Mouse (Mus musculus): Measurements from ENCODE around the gene Eloa.
"Not testable (repeated sequence)": the region's sequence is repeated elsewhere in the genome, so short reads cannot be mapped to it uniquely, and the experiment has no call there.

The Eloa gene

DNA sequence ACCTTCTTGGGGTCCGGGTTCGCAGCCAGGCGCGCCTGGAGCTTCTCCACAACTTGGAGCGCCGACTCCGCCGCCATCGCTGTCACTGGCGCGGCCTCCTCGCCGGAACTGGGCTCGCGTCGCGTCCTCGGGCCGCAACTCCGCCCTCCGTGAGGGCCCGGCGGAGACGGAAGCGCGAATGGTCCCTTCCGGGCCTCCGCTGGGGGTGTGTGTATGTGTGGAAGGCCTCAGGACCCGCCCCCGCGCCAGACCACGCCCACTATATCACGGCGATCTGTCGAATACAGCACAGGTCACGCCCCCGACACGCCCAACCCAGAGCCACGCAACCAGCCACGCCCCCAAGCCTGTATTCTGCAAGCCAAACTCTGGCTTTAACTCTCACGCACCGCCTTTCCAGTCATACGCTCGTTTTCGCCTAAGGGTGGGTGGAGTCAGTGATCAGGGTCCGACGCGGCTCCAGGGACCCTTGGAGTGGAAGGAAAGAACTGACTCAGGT is at the start of gene Eloa:
Gene Eloa (minus strand): TSS at position 215 of the 499 bp plus-strand sequence.
- peak; percentile 99 for ATAC-seq (ENCODE audit: insufficient number of reproducible peaks, low FRiP score, low TSS enrichment)

DNA sequence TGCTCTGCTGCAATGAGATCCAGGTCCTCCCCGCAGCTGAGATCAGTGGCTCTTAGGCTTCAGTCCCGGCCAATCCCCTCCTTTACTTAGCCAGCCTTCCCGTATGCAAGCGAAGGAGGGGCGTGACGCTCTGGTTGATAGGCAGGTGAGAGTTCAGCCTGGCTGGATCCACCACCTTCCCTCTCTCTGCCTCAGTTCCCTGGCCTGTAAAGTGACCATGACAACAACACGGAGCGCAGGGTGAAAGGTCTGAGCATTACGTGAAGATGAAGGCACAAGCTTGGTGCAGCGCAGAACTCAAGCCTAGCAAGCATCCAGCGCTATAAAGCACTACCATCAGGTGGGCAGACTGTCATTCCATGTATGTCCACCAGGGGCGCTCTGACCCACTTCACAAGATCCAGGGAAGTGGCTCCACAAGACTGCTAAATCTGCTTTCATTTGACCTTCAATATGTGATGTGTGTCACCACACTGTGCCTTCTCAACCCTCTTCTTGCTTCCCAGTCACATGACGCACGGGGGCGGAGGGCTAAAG is 49.7 kb upstream of the Eloa start:
- peak; percentile 56; the same call in 1 of the 2 replicates for ATAC-seq (ENCODE audit: insufficient number of reproducible peaks, low FRiP score, low TSS enrichment)

DNA sequence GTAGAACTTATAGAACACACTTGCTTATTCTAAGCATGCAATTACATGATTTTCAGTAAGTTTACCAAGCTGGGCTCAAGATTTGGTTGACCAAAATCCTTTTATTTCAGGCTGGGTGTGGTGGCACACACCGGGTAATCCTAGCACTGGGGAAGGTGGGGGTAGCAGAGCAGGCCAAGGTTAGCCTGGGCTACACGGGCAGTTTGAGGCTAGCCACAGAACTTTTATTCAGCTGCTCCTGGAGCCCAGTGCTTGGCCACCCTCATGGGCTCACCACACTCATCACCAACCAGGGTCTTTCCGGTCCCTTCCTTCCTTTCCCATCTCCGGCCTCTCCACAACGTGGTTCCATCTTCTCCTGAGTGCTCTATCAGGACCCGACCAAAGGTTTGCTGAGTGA is 49.0 kb upstream of the Eloa start:
- no peak for ATAC-seq (ENCODE audit: insufficient number of reproducible peaks, low FRiP score, low TSS enrichment)

DNA sequence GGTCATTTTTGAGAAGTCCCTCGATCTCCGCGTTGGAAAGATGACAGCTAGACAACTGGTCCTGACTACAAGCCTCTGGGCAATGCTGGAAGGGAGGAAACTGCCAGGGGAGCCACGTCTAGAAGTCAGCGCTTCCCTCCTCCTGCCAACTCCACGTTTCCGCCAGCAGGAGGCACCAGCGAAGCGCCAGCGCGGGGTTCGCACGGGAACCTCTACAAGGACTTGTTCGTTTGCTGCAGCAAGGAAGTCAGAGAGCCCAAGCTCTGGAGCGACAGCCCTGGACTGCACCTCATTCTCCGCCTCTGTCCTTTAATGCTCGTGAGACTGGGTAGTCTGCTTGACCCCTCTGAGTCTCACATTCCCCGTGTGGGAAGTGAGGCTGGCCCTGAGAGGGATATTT is 48.4 kb upstream of the Eloa start:
- 0 out of 2 replicates have a peak, but pooled peaks have one; percentile 15 for ATAC-seq (ENCODE audit: insufficient number of reproducible peaks, low FRiP score, low TSS enrichment)

DNA sequence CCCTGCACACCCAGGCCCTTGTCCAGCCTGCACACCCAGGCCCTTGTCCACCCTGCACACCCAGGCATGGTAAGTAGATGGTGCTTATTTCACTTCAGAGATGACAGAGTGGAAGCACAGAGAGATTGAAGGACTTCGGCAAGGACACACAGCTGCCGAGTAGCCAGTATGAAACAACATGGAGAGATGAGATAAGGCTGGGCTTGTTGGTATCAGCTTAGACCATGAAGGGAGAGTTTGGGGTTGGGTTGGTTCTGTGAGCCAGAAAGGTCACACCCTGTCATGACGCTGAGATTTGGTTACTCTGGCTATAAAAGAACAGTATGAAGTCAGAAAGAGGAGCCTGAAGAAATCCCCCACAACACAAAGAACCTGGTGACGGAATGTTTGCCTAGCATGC is 47.8 kb upstream of the Eloa start:
- no peak for ATAC-seq (ENCODE audit: insufficient number of reproducible peaks, low FRiP score, low TSS enrichment)

DNA sequence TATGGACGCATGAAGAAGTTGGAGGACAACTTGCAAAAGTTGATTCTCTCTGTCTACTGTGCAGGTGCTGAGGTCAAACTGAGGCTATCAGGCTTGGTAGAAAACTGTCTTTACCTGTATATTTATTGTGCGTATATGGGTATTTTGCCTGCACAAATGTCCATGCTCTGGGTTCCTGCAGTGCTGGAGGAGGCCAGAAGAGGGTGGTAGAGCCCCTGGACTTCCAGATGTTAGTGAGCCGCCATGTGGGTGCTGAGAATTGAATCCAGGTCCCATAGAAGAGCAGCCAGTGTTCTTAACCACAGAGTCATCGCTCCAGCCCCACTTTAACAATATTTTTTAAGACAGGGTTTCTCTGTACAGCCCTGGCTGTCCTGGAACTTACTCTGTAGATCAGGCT is 41.6 kb upstream of the Eloa start:
- ATAC-seq (ENCODE audit: insufficient number of reproducible peaks, low FRiP score, low TSS enrichment): no peak

DNA sequence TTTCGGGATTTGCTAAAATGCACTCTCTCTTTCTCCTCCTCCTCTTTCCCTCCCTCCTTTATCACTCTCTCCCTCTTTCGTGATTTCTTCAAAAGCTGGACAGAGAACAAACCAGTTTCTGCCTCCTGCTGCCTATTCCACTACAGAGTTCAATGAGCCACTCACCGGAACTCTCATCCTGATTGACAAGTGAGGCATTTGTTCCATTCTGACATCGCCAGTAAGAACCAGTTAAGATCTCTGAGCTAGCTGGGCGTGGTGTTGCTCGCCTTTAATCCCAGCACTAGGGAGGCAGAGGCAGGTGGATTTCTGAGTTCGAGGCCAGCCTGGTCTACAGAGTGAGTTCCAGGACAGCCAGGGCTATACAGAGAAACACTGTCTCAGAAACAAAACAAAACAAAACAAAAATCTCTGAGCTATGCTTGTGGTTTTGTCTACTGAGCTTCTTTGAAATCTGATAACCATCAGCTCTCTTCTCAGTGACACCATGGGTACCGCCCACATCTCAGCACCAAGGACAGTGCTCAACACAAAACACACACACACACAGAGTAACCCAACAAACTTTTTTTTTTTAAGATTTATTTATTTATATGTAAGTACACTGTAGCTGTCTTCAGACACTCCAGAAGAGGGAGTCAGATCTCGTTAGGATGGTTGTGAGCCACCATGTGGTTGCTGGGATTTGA is 38.4 kb upstream of the Eloa start:
- ATAC-seq (ENCODE audit: insufficient number of reproducible peaks, low FRiP score, low TSS enrichment): not testable (repeated sequence)

DNA sequence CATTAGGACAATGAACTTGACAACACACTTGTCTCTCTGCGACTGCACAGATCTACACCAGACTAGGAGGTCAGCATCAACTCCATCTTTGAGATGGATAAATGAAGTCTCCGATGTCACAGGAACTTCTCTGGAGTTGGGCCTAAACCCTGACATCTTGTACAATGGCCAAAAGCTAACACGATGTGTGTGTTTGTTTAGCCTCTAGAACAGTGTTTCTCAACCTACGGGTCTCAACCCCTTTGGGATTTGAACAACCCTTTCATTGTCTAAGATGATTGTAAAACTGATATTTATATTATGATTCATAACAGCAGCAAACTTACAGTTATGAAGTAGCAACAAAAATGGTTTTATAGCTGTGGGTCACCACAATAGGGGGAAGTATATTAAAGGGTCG is 36.4 kb upstream of the Eloa start:
- no peak for ATAC-seq (ENCODE audit: insufficient number of reproducible peaks, low FRiP score, low TSS enrichment)

DNA sequence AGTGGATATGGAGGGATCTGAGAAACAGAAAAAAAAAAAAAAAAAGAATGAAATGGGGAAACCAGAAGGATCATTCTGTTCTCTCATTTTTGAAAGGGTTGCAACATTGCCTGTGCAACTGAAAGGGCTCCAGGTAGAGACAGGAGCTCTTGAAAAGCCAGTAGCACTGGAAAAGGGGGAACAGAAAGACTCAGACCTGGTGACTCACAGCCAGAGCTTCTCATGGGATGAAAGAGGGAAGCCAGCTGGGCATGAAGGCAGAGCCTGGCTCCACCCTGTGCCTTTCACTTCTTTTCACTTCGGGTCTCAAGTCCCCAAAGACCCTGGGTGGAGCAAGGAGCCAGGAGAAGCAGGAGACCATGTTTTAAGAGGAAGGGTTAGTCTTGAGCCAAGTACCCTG is 34.5 kb upstream of the Eloa start:
- no peak for ATAC-seq (ENCODE audit: insufficient number of reproducible peaks, low FRiP score, low TSS enrichment)

DNA sequence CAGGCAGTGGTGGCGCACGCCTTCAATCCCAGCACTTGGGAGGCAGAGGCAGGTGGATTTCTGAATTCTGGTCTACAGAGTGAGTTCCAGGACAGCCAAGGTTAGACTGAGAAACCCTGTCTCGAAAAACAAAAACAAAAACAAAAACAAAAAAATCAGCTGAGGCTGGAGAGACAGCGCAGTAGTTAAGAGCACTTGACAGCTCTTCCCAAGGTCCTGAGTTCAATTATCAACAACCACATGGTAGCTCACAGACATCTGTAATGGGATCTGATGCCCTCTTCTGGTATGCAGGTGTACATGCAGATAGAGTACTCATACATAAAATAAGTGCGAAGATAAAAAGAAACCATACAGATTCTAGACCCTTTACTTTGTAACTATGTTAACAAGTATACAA is 32.3 kb upstream of the Eloa start:
- ATAC-seq (ENCODE audit: insufficient number of reproducible peaks, low FRiP score, low TSS enrichment): no peak

DNA sequence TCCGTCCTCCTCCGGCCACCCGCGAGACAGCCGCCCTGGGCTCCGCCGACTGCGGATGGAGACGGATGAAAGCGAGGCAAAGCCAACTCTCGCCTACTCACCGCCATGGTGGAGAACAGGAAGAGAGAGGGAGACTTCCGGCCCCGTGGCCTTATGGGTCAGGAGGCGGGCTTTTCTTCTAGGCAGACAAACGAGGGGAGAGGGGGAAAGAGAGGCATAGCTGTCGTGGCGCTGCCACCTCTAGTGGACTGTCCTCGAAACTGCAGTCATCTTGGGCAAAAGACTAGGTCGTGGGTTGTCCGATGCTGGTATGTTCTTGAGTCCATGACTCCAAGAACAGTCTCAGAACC is 31.7 kb upstream of the Eloa start, which contains the start of gene Rpl11:
Gene Rpl11 (minus strand): TSS at position 182 of the 350 bp plus-strand sequence.
- ATAC-seq (ENCODE audit: insufficient number of reproducible peaks, low FRiP score, low TSS enrichment): peak; percentile 99

DNA sequence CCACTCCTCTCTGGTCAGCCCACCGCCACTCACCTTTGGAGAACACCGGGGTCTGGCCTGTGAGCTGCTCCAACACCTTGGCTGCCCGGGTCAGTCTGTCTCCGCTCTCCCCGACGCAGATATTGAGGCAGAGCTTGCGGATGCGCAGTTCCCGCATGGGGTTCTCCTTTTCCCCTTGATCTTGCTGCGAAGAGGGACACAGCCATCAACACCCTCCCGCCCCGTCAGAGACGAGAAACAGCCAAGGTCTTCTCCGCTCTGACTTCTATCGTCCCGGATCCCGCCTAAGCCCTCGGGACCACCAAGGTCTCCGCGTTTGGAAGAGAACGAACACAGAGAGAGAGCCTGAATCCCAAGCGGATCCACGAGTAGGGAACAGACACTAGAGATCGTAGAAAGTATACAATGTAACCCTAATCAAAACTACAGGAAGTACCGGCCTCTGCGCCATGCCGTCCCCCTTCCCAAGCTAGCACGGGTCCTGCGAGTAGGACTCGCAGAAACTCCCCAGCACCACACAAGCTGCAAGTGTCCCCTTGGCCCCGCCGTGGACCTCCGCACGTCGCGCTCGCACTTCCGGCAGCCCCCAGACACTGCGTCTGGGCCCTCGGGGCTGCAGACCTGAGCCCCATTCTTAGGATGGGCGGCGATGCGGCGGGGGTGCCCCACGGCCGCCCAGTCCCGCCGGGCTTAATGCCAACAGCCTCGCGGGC is 31.1 kb upstream of the Eloa start:
- no peak for ATAC-seq (ENCODE audit: insufficient number of reproducible peaks, low FRiP score, low TSS enrichment)

DNA sequence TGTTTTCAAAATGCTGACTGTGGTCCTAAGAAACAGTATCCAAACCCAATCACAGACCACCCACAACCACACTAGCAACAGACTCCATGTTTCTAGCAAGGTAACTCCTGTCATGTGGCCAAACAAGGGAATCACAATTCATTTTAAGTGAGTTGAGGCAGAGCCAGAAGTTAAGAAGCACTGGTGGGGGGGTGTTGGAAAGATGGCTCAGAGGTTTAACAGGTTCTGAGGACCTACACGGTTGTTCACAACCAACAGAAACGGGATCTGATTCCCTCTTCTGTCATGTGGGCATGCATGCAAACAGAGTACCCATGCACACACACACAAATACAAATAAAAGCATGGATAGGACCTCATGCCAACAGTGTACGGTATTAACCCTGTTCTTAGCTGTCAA is 30.5 kb upstream of the Eloa start:
- ATAC-seq (ENCODE audit: insufficient number of reproducible peaks, low FRiP score, low TSS enrichment): no peak

DNA sequence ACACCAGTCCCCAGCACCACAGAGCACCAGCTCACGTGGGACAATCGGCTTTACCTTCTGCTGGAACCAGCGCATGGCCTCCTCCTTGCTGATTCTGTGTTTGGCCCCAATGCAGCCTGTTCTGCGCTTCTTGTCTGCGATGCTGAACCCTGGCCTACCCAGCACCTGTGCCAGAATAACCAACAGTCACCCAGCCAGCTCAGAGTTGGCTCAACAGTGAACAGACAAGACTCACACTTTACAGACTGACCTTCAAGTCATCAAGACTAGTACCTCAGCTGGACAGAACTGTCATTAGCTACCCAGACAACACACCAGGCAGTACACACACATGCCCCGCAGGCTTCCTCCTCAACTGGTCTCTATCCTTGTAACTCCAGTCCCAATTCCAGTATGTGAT is 28.7 kb upstream of the Eloa start:
- no peak for ATAC-seq (ENCODE audit: insufficient number of reproducible peaks, low FRiP score, low TSS enrichment)

DNA sequence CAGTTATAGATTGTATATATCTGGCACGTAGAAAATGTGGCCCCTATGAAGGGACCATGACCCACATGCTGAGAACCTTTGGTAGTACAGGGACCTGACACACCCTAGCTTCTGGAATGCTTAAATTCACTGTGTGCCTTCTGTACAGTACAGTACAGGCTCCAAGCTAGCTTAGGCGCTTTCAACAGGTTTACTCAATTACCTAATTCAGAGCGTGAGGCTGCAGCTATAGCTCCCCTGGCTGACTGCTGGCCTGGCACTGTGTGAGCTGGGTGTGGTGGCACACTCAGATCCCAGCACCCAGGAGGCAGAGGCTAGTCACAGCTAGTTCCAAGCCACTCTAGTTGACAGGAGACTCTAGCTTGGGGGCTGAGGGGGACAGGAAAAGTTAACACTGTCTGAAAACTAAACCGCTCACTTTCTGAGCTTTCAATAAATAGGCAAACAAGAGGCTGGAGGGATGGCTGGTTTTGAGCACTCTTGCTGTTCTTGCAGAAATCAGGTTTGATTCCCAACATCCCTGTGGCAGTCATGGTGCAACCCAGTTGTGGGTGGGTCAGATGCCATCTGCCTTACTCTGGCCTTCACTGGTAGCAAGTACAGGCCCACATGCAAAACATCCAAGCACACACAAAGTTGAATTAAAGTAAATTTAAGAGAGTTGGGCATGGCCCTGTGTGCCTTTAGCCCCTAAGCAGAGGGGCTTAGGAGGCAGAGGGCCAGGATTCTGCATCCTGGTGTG is 26.9 kb upstream of the Eloa start:
- ATAC-seq (ENCODE audit: insufficient number of reproducible peaks, low FRiP score, low TSS enrichment): no peak

DNA sequence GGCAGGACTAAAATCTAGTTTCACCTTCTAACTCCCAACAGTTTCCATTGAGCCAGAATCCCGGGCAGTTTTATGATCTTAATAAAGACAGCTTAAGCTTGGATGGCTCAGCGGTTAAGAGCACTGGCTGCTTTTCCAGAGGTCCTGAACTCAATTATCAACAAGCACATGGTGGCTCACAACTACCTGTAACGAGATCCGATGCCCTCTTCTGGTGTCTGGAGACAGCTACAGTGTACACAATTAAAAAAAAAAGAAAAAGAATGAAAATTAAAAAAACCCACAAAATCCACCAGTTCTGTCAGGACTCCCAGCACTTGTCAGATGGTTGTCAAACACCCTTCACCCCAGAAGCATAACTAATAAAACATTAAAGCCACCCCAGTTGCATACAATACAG is 26.1 kb upstream of the Eloa start:
- no peak for ATAC-seq (ENCODE audit: insufficient number of reproducible peaks, low FRiP score, low TSS enrichment)

DNA sequence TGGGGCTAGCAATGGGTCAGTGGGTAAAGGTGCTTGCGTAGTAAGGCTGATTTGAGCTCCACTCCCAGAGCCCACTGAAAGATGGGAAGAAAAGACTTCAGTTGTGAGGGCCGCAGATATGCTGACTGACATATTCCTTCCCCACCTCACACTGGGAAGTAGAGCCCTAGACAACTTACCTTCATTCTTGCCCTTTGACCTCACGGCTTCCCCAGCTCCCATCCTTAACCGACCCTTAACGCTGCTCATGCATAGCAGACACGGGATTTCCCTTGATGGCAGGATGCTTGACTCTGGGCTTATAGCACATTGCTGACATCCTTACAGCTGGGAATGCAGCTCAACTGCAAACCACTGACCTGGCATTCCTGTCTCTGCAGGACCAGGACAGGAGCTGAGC is 25.3 kb upstream of the Eloa start:
- no peak for ATAC-seq (ENCODE audit: insufficient number of reproducible peaks, low FRiP score, low TSS enrichment)

DNA sequence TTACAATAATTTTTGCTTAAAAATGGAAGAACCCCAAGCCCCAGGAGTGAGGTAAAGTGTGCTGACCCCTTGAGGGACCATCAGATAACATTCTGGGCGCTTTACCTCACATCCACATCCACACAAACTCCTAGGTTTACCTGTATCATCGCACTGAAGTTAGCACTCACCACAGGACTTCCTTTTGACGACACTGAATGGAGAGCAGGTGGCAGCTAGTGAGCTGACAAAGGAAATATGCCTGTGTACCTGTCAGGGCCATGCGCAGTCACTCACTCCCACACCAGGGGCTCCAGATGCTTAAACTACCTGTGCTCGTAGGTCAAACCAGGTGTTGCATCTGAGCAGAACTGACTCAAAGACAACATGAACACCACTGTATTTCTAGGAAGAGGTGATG is 23.5 kb upstream of the Eloa start:
- ATAC-seq (ENCODE audit: insufficient number of reproducible peaks, low FRiP score, low TSS enrichment): no peak

DNA sequence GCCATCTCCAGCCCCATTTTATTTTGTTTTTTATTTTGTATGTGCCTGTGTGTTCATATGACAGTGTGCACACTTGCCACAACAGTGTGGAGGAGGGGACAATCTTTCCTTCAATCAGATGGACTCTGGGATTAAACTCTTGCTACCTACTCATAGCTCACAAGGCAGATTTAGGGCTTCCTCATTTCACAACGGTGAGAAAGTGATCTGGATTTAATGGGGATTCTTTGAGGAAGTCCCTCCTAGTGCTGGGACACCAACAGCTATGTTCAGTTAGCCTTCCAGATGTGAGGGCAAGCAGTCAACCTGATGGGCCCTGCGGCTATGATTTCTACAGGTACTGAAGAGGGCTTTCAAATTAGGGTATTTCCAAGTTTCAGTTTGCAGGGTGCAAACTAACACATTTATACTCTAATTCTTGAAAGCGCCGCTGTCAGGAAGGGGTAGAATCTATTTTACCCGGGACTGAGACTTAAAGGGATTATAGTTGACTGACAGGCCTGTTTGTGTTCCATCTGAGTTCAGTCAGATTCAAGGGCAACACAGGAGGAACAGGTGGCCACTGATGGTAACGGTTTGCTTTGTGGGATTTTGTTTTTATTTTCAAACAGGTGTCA is 22.3 kb upstream of the Eloa start:
- no peak for ATAC-seq (ENCODE audit: insufficient number of reproducible peaks, low FRiP score, low TSS enrichment)

DNA sequence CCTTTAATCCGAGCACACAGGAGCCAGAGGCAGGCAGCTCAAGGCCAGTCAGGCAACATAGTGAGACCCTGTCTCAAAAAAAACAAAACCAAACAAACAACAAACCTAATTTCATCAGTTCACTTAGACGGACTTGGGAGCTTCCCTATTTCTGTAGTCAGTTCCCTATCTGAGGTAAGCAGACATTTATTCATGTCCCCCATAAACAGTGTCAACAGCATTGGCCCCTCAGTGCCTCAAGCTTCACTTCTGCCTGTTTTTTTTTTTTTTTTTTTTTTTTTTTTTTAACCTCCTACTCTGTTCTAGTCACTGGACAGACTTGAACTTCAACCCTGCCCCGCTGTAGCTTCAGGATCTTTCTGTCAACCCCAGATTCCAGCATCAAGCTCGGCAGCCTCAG is 13.5 kb upstream of the Eloa start:
- no peak for ATAC-seq (ENCODE audit: insufficient number of reproducible peaks, low FRiP score, low TSS enrichment)

DNA sequence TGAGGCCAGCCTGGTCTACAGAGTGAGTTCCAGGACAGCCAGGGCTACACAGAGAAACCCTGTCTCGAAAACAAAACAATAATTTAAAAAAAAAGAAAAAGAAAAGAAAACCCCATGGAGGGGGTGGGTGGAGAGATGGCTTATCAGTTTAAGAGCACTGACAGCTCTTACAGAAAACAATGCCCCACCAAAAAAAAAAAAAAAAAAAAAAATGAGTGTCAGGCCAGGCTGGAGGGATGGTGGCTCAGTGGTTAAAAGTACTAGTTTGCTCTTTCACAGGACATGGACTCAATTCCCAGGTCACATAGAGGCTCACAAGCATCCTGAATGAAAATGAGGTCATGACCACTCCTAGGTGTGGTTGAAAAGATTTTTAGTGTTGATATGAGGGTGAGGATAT is 11.7 kb upstream of the Eloa start:
- no peak for ATAC-seq (ENCODE audit: insufficient number of reproducible peaks, low FRiP score, low TSS enrichment)
